Mouse (Mus musculus) cerebellum, postnatal 25 days (tissue): ENCODE measurements at regions not wholly inside any gene's neighbourhood (a gene's known extent, or its start where the extent isn't known, plus 50 kb on each side); places are given as distances from the start of the nearest gene placed in this dataset.
"Not testable (repeated sequence)": the region's sequence is repeated elsewhere in the genome, so short reads cannot be mapped to it uniquely, and the experiment has no call there.

Experiments
- DNase-seq, 2 experiments: peaks; one replicate each; pipeline ENCODE4 v3.0.0; 2021; ENCODE audit warnings: mixed read lengths in 2 of 2

DNA sequence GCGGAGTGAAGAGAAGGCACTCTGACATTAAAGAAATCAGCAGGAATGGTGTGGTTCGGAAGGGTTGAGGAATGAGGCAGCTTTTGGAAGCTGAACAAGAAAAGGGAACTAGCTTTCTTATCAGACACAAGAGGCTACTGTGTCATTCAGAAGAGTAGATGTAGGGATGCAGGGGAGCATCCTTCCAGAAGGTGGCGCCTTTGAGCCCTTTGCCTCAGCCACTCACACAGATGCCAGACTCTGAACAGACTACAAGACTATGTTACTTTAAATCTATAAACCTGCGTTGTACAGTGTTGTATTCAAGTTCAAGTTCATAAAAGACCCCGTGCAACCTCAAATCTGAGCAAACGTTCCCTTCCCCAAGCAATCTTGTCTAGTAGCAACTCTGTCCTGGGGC lies 128.9 kb downstream of the Kap start:
- DNase-seq: not testable (repeated sequence)

DNA sequence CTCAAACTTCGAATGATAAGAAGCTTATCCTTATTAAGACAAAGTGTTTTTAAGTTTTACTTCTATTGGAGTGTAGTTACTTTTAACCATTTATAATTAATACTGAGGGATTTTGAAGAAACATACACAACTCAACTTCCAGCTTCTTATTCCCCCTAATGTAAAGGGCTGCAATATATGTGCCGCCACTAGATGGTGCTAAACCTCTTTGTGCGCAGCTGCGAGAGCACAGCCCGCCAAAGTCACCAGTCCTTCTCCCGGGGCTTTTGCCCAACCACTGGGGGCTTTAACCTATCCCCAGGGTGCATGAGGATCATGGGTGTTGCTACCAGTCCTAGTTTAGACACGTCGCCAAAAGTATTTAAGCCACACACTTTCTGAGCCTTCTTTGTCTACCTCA lies 146.8 kb downstream of the Kap start:
- peak; percentile 8 to 37 for DNase-seq

DNA sequence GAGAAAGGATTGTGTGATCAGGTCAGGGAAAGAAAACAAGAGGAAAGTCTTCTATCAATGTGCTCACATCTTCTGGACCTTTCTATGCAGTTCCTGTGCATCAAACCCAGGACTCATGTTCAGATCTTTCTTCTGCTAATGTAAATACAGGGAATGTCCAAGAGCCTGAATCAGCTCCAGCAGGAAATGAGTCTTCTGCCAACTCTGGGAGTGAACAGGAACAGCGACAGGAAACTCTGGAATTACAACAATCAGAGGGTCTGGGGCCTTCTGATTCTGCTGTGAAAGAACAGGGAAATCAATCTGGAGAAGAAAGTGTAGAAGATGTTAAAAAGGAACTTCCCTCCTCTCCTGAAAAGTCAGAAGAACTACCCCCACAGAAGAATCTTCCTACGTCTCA lies 151.9 kb downstream of the Kap start:
- no peak for DNase-seq
